Mouse (Mus musculus) CH12.LX (cell line): Measurements from ENCODE around the gene Cerkl. TPM values are rescaled to one million over a fixed set of nuclear protein-coding genes. Genes with fewer than 3 reads are reported as not detected.

Experiments used
- DNase-seq: peaks from one replicate; pipeline ENCODE4 v3.0.0-alpha.2; 2013; ENCODE audit errors: extremely low read depth
- H3K27ac ChIP-seq: 2 replicates; pipeline ENCODE4 v1.5.1; 2012; ENCODE audit warnings: low read depth, mild to moderate bottlenecking, control low read depth, moderate library complexity; ENCODE audit not compliant: insufficient read depth
- H3K27me3 ChIP-seq: replicated peaks from 2 replicates; pipeline ENCODE3; 2012; ENCODE audit warnings: inconsistent platforms
- H3K36me3 ChIP-seq, 2 experiments: replicated peaks in 1 of 2; 2 replicates each; pipeline versions ENCODE3 to v1.6.1; 2012; ENCODE audit warnings: inconsistent platforms in 1 of 2, low read length in 1 of 2, mild to moderate bottlenecking in 1 of 2, mixed read lengths in 1 of 2, moderate library complexity in 1 of 2; ENCODE audit not compliant: control insufficient read depth in 1 of 2, insufficient read depth in 1 of 2
- H3K4me1 ChIP-seq, 2 experiments: 2 replicates each; pipeline ENCODE4 v1.6.1; 2012; ENCODE audit warnings: inconsistent platforms in 1 of 2, moderate library complexity in 1 of 2; ENCODE audit not compliant: insufficient read depth in 2 of 2, control insufficient read depth in 1 of 2
- H3K4me2 ChIP-seq: 2 replicates; pipeline ENCODE4 v1.6.1; 2012; ENCODE audit warnings: low read depth, mild to moderate bottlenecking, control low read depth; ENCODE audit not compliant: poor library complexity, insufficient read depth, severe bottlenecking
- H3K4me3 ChIP-seq, 3 experiments: fragments of 150-350 bp in 1 of 3; sonication (generic) in 1 of 3; replicated peaks in 1 of 3; 2 replicates each; pipeline versions ENCODE3 to v1.5.1; 2011 to 2012; ENCODE audit warnings: low read depth in 2 of 3, low read length in 2 of 3, mild to moderate bottlenecking in 2 of 3, moderate library complexity in 2 of 3, control low read depth in 1 of 3, improper control_type of control experiment in 1 of 3, inconsistent platforms in 1 of 3, mixed read lengths in 1 of 3; ENCODE audit not compliant: poor library complexity in 1 of 3
- H3K79me2 ChIP-seq: replicated peaks from 2 replicates; pipeline ENCODE4 v1.6.1; 2012; ENCODE audit warnings: mild to moderate bottlenecking, moderate library complexity; ENCODE audit not compliant: control insufficient read depth, poor library complexity, insufficient read depth, severe bottlenecking; ENCODE audit errors: extremely low read depth
- H3K9ac ChIP-seq: 2 replicates; pipeline ENCODE4 v1.6.1; 2012; ENCODE audit warnings: low read depth, mild to moderate bottlenecking, control low read depth, moderate library complexity; ENCODE audit not compliant: insufficient read depth
- H3K9me3 ChIP-seq: replicated peaks from 2 replicates; pipeline ENCODE3; 2012; ENCODE audit warnings: low read length, inconsistent platforms, mixed read lengths
- BHLHE40 ChIP-seq: IDR thresholded peaks from 2 replicates; pipeline ENCODE4 v1.6.1; 2011; ENCODE audit warnings: mild to moderate bottlenecking, low read depth, low read length, improper control_type of control experiment
- CHD1 ChIP-seq: IDR thresholded peaks from 2 replicates; pipeline ENCODE4 v1.6.1; 2012; ENCODE audit warnings: low read depth, low read length, improper control_type of control experiment, inconsistent platforms
- CTCF ChIP-seq, 2 experiments: IDR thresholded peaks in 1 of 2; conservative IDR thresholded peaks in 1 of 2; 2 replicates each; pipeline ENCODE4 v1.5.1; 2011 to 2012; ENCODE audit warnings: low read depth in 2 of 2, low read length in 2 of 2, improper control_type of control experiment in 1 of 2, inconsistent platforms in 1 of 2, mild to moderate bottlenecking in 1 of 2, moderate library complexity in 1 of 2
- E2F4 ChIP-seq: IDR thresholded peaks from 2 replicates; pipeline ENCODE4 v1.6.1; 2011; ENCODE audit warnings: low read depth, low read length, improper control_type of control experiment; ENCODE audit not compliant: insufficient replicate concordance
- ELF1 ChIP-seq: IDR thresholded peaks from 2 replicates; pipeline ENCODE4 v1.6.1; 2014; ENCODE audit warnings: low read depth, mild to moderate bottlenecking, inconsistent platforms, low read length, improper control_type of control experiment
- EP300 ChIP-seq: IDR thresholded peaks from 2 replicates; pipeline ENCODE4 v1.6.1; 2011; ENCODE audit warnings: low read length, improper control_type of control experiment
- ETS1 ChIP-seq: conservative IDR thresholded peaks from 2 replicates; pipeline ENCODE4 v1.6.1; 2012; ENCODE audit warnings: low read depth, mild to moderate bottlenecking, inconsistent platforms, low read length, improper control_type of control experiment, moderate library complexity
- HCFC1 ChIP-seq: IDR thresholded peaks from 2 replicates; pipeline ENCODE4 v1.6.1; 2012; ENCODE audit warnings: low read depth, mild to moderate bottlenecking, inconsistent platforms, low read length, improper control_type of control experiment
- JUN ChIP-seq: IDR thresholded peaks from 2 replicates; pipeline ENCODE4 v1.6.1; 2011; ENCODE audit warnings: low read depth, mild to moderate bottlenecking, low read length, improper control_type of control experiment, moderate library complexity; ENCODE audit not compliant: insufficient read depth
- JUND ChIP-seq: conservative IDR thresholded peaks from 2 replicates; pipeline ENCODE4 v1.6.1; 2011; ENCODE audit warnings: low read depth, low read length, improper control_type of control experiment
- MAFK ChIP-seq: IDR thresholded peaks from 2 replicates; pipeline ENCODE4 v1.6.1; 2011; ENCODE audit warnings: low read length, improper control_type of control experiment; ENCODE audit not compliant: insufficient replicate concordance
- MAX ChIP-seq: IDR thresholded peaks from 2 replicates; pipeline ENCODE4 v1.6.1; 2011; ENCODE audit warnings: low read length, improper control_type of control experiment
- MEF2A ChIP-seq: IDR thresholded peaks from 2 replicates; pipeline ENCODE4 v1.6.1; 2014; ENCODE audit warnings: low read depth, mild to moderate bottlenecking, inconsistent platforms, low read length, improper control_type of control experiment, borderline replicate concordance
- MXI1 ChIP-seq: IDR thresholded peaks from 2 replicates; pipeline ENCODE4 v1.6.1; 2011; ENCODE audit warnings: mild to moderate bottlenecking, low read depth, low read length, improper control_type of control experiment
- MYC ChIP-seq: IDR thresholded peaks from 2 replicates; pipeline ENCODE4 v1.6.1; 2011; ENCODE audit warnings: low read depth, mild to moderate bottlenecking, improper control_type of control experiment, low read length
- NELFE ChIP-seq: IDR thresholded peaks from 2 replicates; pipeline ENCODE4 v1.6.1; 2011; ENCODE audit warnings: low read depth, low read length, improper control_type of control experiment
- POLR2A ChIP-seq: IDR thresholded peaks from 2 replicates; pipeline ENCODE4 v1.6.1; 2011; ENCODE audit warnings: low read depth, mild to moderate bottlenecking, improper control_type of control experiment, low read length
- POLR2AphosphoS2 ChIP-seq: IDR thresholded peaks from 2 replicates; pipeline ENCODE4 v1.6.1; 2011; ENCODE audit warnings: low read depth, low read length, improper control_type of control experiment
- RAD21 ChIP-seq: IDR thresholded peaks from 2 replicates; pipeline ENCODE4 v1.6.1; 2011; ENCODE audit warnings: low read depth, mild to moderate bottlenecking, low read length, improper control_type of control experiment, moderate library complexity
- RCOR1 ChIP-seq: conservative IDR thresholded peaks from 2 replicates; pipeline ENCODE4 v1.6.1; 2012; ENCODE audit warnings: low read depth, mild to moderate bottlenecking, inconsistent platforms, low read length, improper control_type of control experiment
- SIN3A ChIP-seq: IDR thresholded peaks from 2 replicates; pipeline ENCODE4 v1.6.1; 2012; ENCODE audit warnings: low read length, improper control_type of control experiment, inconsistent platforms
- USF2 ChIP-seq: conservative IDR thresholded peaks from 2 replicates; pipeline ENCODE4 v1.6.1; 2011; ENCODE audit warnings: low read depth, low read length, improper control_type of control experiment
- ZC3H11A ChIP-seq: IDR thresholded peaks from 2 replicates; pipeline ENCODE4 v1.6.1; 2012; ENCODE audit warnings: low read depth, mild to moderate bottlenecking, inconsistent platforms, low read length, improper control_type of control experiment
- ZKSCAN1 ChIP-seq: IDR thresholded peaks from 2 replicates; pipeline ENCODE4 v1.6.1; 2012; ENCODE audit warnings: low read depth, inconsistent platforms, low read length, improper control_type of control experiment, borderline replicate concordance
- ZNF384 ChIP-seq: IDR thresholded peaks from 2 replicates; pipeline ENCODE4 v1.6.1; 2012; ENCODE audit warnings: low read depth, low read length, improper control_type of control experiment, inconsistent platforms
- dilution Hi-C: fragments of 300-500 bp; cut with MboI; formaldehyde crosslinking; loops from 2 replicates; pipeline ENCODE4 v1.14.3; 2020; ENCODE audit warnings: low sequenced_read_pairs; ENCODE audit not compliant: extremely low pct_unique_long_range_greater_than_20kb, extremely low pct_ligation_motif_present
- in situ Hi-C: fragments of 300-500 bp; cut with MboI; formaldehyde crosslinking; loops from 3 replicates; pipeline ENCODE4 v1.14.3; 2019; ENCODE audit warnings: low sequenced_read_pairs, low pct_ligation_motif_present, low pct_unique_long_range_greater_than_20kb, mixed read lengths
- polyA plus RNA-seq: library from polyadenylated mRNA; unstranded; fragments of >175 nt; gene quantifications from 2 replicates; pipeline ENCODE4 v1.2.1, GENCODE M21; 2012; ENCODE audit warnings: low read depth; ENCODE audit not compliant: insufficient read length
- total RNA-seq, 2 experiments: library from RNA; depleted of rRNA; stranded (reverse); fragments of 300-350 nt in 1 of 2; fragments of >200 nt in 1 of 2; gene quantifications; 2 replicates each; pipeline ENCODE4 v1.2.3; 2012 to 2014

The Cerkl gene
- total and polyA plus RNA-seq, 3 experiments, result 10.9 to 19.6 (median 15.6) TPM

GRCm38 (mm10) chr2:79450684-79451394 is 5.7 kb downstream of the Cerkl start:
- dilution Hi-C loops (no loop called here), in situ Hi-C loops (no loop called here)
- H3K9me3 ChIP-seq, result no peaks in the 10 kb centered on the region
- no peaks in the 10 kb centered on the region for H3K27me3 ChIP-seq
- H3K4me1 ChIP-seq, result peaks cover 0 to 22% of the 10 kb centered on the region in 2 experiments; a peak in 2 of 4 replicates
- H3K79me2 ChIP-seq, result no peaks in the 10 kb centered on the region
- H3K36me3 ChIP-seq, result no peaks in the 10 kb centered on the region
- H3K4me2 ChIP-seq, result no peak overlapping the region
- no peak for DNase-seq
- H3K27ac ChIP-seq, result no peak overlapping the region
- H3K4me3 ChIP-seq, result no peak overlapping the region
- TF ChIP-seq ELF1 (no peak), NELFE (no peak), E2F4 (no peak), MAFK (no peak), JUN (no peak), ZKSCAN1 (no peak), RAD21 (no peak), CTCF (conservative IDR thresholded peaks at IDR 0.05 in 1 of 2, IDR thresholded peaks at IDR 0.05 in 1 of 2; ENCODE audit: low read depth in 2 of 2, low read length in 2 of 2) (no peak), MYC (no peak), ZNF384 (no peak), CHD1 (no peak), POLR2A (no peak), MXI1 (no peak), MAX (no peak), SIN3A (no peak), RCOR1 (no peak), HCFC1 (no peak), USF2 (no peak)
- TF ChIP-seq, all 38 proteins: peak for 0
- no peak overlapping the region for H3K9ac ChIP-seq

GRCm38 (mm10) chr2:79449371-79449770 is 7.2 kb downstream of the Cerkl start:
- H3K27me3 ChIP-seq, result no peaks in the 10 kb centered on the region
- in situ Hi-C loops (no loop called here), dilution Hi-C loops (no loop called here)

More at GRCm38 (mm10) chr2:79449371-79449770, 7.2 kb downstream of the Cerkl start:
- no peaks in the 10 kb centered on the region for H3K36me3 ChIP-seq
- H3K9me3 ChIP-seq, result no peaks in the 10 kb centered on the region
- no peak overlapping the region for H3K4me3 ChIP-seq
- no peak overlapping the region for H3K27ac ChIP-seq
- no peak for TF ChIP-seq MEF2A
- no peak for TF ChIP-seq HCFC1
- no peak for TF ChIP-seq BHLHE40
- TF ChIP-seq POLR2AphosphoS2, result no peak
- TF ChIP-seq ZC3H11A, result no peak
- no peak for TF ChIP-seq POLR2A
- no peak for TF ChIP-seq ETS1
- no peak for TF ChIP-seq EP300
- no peak for TF ChIP-seq JUND
- TF ChIP-seq ZNF384, result no peak
- no peaks in the 10 kb centered on the region for H3K79me2 ChIP-seq
- H3K4me2 ChIP-seq, result no peak overlapping the region
- no peak overlapping the region for H3K9ac ChIP-seq
- DNase-seq, result no peak
- H3K4me1 ChIP-seq, result peaks cover 0 to 22% of the 10 kb centered on the region in 2 experiments; a peak in 2 of 4 replicates
